Mouse (Mus musculus) mature B cell (primary cell): ENCODE data around the gene Rbl1.
"Not testable (repeated sequence)": the region's sequence is repeated elsewhere in the genome, so short reads cannot be mapped to it uniquely, and the experiment has no call there.

Experiments used
- in situ Hi-C: fragments of 300-500 bp; cut with MboI; formaldehyde crosslinking; loops from 2 replicates; pipeline ENCODE4 v1.14.3; 2019

The Rbl1 gene

GRCm38 (mm10) chr2:157172984-157173383, 31.4 kb downstream of the Rbl1 start:
- in situ Hi-C loops: no loop called here

GRCm38 (mm10) chr2:157170626-157171025, 33.7 kb downstream of the Rbl1 start:
- in situ Hi-C loops: no loop called here

- in situ Hi-C loops: no loop called here
Observed at GRCm38 (mm10) chr2:157170166-157170565, 34.2 kb downstream of the Rbl1 start.

- in situ Hi-C loops: no loop called here
Observed at GRCm38 (mm10) chr2:157166371-157167080, 37.8 kb downstream of the Rbl1 start.

GRCm38 (mm10) chr2:157165312-157166224, 38.8 kb downstream of the Rbl1 start:
- in situ Hi-C loops: not testable (repeated sequence)

GRCm38 (mm10) chr2:157164101-157164500, 40.2 kb downstream of the Rbl1 start:
- in situ Hi-C loops: no loop called here

- in situ Hi-C loops: no loop called here
Observed at GRCm38 (mm10) chr2:157156079-157156478, 48.3 kb downstream of the Rbl1 start.

- in situ Hi-C loops: no loop called here
Observed at GRCm38 (mm10) chr2:157153235-157153634, 51.1 kb downstream of the Rbl1 start.

- in situ Hi-C loops: no loop called here
Observed at GRCm38 (mm10) chr2:157148417-157148816, 55.9 kb downstream of the Rbl1 start.

GRCm38 (mm10) chr2:157147397-157148020, 56.8 kb downstream of the Rbl1 start:
- in situ Hi-C loops: no loop called here

- in situ Hi-C loops: no loop called here
Observed at GRCm38 (mm10) chr2:157145173-157145572, 59.2 kb downstream of the Rbl1 start.

GRCm38 (mm10) chr2:157144132-157144531, 60.2 kb downstream of the Rbl1 start:
- in situ Hi-C loops: no loop called here

- in situ Hi-C loops: no loop called here
Observed at GRCm38 (mm10) chr2:157141962-157142361, 62.4 kb downstream of the Rbl1 start.

- in situ Hi-C loops: no loop called here
Observed at GRCm38 (mm10) chr2:157139251-157139802, 65.0 kb downstream of the Rbl1 start.

GRCm38 (mm10) chr2:157138808-157139207, 65.5 kb downstream of the Rbl1 start:
- in situ Hi-C loops: no loop called here

- in situ Hi-C loops: no loop called here
Observed at GRCm38 (mm10) chr2:157137959-157138731, 66.2 kb downstream of the Rbl1 start.

GRCm38 (mm10) chr2:157136646-157137045, 67.7 kb downstream of the Rbl1 start:
- in situ Hi-C loops: no loop called here

GRCm38 (mm10) chr2:157136176-157136575, 68.2 kb downstream of the Rbl1 start:
- in situ Hi-C loops: no loop called here

GRCm38 (mm10) chr2:157135529-157136120, 68.7 kb downstream of the Rbl1 start:
- in situ Hi-C loops: no loop called here

- in situ Hi-C loops: no loop called here
Observed at GRCm38 (mm10) chr2:157135014-157135413, 69.3 kb downstream of the Rbl1 start, which contains the start of gene Samhd1. Gene Samhd1, minus strand, starts transcription at chr2:157135265.

GRCm38 (mm10) chr2:157134479-157134931, 69.8 kb downstream of the Rbl1 start:
- in situ Hi-C loops: no loop called here
